Mouse (Mus musculus): ENCODE measurements around the gene Olfr1228. TPM values are rescaled to one million over a fixed set of nuclear protein-coding genes. Genes with fewer than 3 reads are reported as not detected.

Gene Olfr1228
- polyA plus RNA-seq (2017; shearing (Covaris generic)), result 1 to 10 TPM in 1 of 2 experiments, under 1 TPM in 1; 0.42 to 1.1 TPM

GRCm38 (mm10) chr2:89253962-89254361 lies at the start of gene Olfr1228:
Olfr1228 (minus strand) TSS chr2:89254062.

GRCm38 (mm10) chr2:89297168-89297567 lies 43.3 kb upstream of the Olfr1228 start, which contains the start of gene Olfr1230:
Olfr1230 (minus strand) TSS chr2:89297268.

GRCm38 (mm10) chr2:89287914-89288313 lies 34.1 kb upstream of the Olfr1228 start, which contains the start of gene Olfr1229:
Olfr1229 (minus strand) TSS chr2:89288014.

GRCm38 (mm10) chr2:89199948-89200347 lies 53.9 kb downstream of the Olfr1228 start, which contains the start of gene Olfr1226:
Olfr1226 (minus strand) TSS chr2:89200048.

Other genes with a start within 250 kb of the Olfr1228 start
- gene Olfr1215, start 247.1 kb downstream of the Olfr1228 start, polyA plus RNA-seq (2017; shearing (Covaris generic)), result under 1 TPM; 0.49 to 0.53 TPM
- not detected for gene Olfr1216, start 235.7 kb downstream of the Olfr1228 start, polyA plus RNA-seq (2017; shearing (Covaris generic))
- gene Olfr1217, start 222.0 kb downstream of the Olfr1228 start, polyA plus RNA-seq (2017; shearing (Covaris generic)), result under 1 TPM; 0.07 to 0.11 TPM
- not detected for gene Olfr1218, start 192.9 kb downstream of the Olfr1228 start, polyA plus RNA-seq (2017; shearing (Covaris generic))
- not detected for gene Olfr1219, start 170.5 kb downstream of the Olfr1228 start, polyA plus RNA-seq (2017; shearing (Covaris generic))
- gene Olfr1220, start 147.2 kb downstream of the Olfr1228 start, polyA plus RNA-seq (2017; shearing (Covaris generic)), result under 1 TPM; 0.08 to 0.62 TPM
- not detected for gene Olfr1221, start 136.8 kb downstream of the Olfr1228 start, polyA plus RNA-seq (2017; shearing (Covaris generic))
- not detected for gene Olfr1222, start 121.0 kb downstream of the Olfr1228 start, polyA plus RNA-seq (2017; shearing (Covaris generic))
- gene Olfr1223, start 102.5 kb downstream of the Olfr1228 start, polyA plus RNA-seq (2017; shearing (Covaris generic)), result under 1 TPM in 1 of 2 experiments, not detected in 1; 0.30 TPM
- gene Olfr1224-ps1, start 90.0 kb downstream of the Olfr1228 start, polyA plus RNA-seq (2017; shearing (Covaris generic)), result not detected
- gene Olfr1225, start 79.4 kb downstream of the Olfr1228 start, polyA plus RNA-seq (2017; shearing (Covaris generic)), result under 1 TPM; 0.06 to 0.77 TPM
- not detected for gene Olfr1226, start 54.0 kb downstream of the Olfr1228 start, polyA plus RNA-seq (2017; shearing (Covaris generic))
- not detected for gene Olfr1229, start 34.0 kb upstream of the Olfr1228 start, polyA plus RNA-seq (2017; shearing (Covaris generic))
- not detected for gene Olfr1230, start 43.2 kb upstream of the Olfr1228 start, polyA plus RNA-seq (2017; shearing (Covaris generic))
- gene Olfr1231, start 53.0 kb upstream of the Olfr1228 start, polyA plus RNA-seq (2017; shearing (Covaris generic)), result under 1 TPM in 1 of 2 experiments, not detected in 1; 0.34 TPM
- not detected for gene Olfr1232, start 75.6 kb upstream of the Olfr1228 start, polyA plus RNA-seq (2017; shearing (Covaris generic))
- under 1 TPM; 0.06 to 0.67 TPM for gene Olfr1233, start 88.3 kb upstream of the Olfr1228 start, polyA plus RNA-seq (2017; shearing (Covaris generic))
- gene Olfr1234, start 110.8 kb upstream of the Olfr1228 start, polyA plus RNA-seq (2017; shearing (Covaris generic)), result under 1 TPM in 1 of 2 experiments, not detected in 1; 0.23 TPM
- gene Olfr1238, start 155.6 kb upstream of the Olfr1228 start, polyA plus RNA-seq (2017; shearing (Covaris generic)), result under 1 TPM in 1 of 2 experiments, not detected in 1; 0.11 TPM
- gene Olfr1239, start 166.3 kb upstream of the Olfr1228 start, polyA plus RNA-seq (2017; shearing (Covaris generic)), result not detected
- not detected for gene Olfr1240, start 188.9 kb upstream of the Olfr1228 start, polyA plus RNA-seq (2017; shearing (Covaris generic))
- gene Olfr1241, start 233.1 kb upstream of the Olfr1228 start, polyA plus RNA-seq (2017; shearing (Covaris generic)), result not detected
- gene Olfr1242, start 244.3 kb upstream of the Olfr1228 start, polyA plus RNA-seq (2017; shearing (Covaris generic)), result not detected

All from inflammation-experienced regulatory T-cells (primary cell).